Mouse (Mus musculus): ENCODE data around the gene Glyr1. TPM values are rescaled to one million over a fixed set of nuclear protein-coding genes. Genes with fewer than 3 reads are reported as not detected.
A peak's percentile ranks its signal among the peaks of the same experiment; 100 is the strongest.

Glyr1 gene
- 200 and 213 TPM in 2 replicates for polyA plus RNA-seq (2015; fragmentation: Nextera tagmentation; extraction: Ambion mirVana)

DNA sequence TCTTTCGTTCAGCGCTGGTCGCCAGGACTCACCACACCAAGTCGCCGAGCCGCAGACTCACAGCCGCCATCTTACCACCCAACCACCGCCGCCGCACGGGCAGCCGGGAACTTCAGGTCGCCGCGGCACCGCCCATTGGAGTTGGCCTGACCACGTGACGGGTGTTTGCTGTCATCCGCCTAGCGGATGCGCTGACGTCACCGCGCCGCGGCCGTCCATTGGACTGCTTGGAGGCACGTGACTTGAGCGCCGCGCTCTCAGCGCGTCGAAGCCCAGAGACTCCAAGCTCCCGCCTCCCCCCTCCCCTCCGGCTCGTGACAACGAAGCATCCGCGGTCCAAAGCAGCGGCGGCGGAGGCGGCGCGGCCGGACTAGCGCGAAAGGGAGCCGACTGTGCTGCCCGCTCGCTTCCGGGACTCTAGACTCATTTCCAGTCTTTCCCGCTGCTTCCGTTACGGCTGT lies at the start of gene Glyr1, which contains the start of gene Ubn1:
Gene Glyr1, minus strand, starts transcription at position 90 of the 461 bp plus-strand sequence.
Gene Ubn1, plus strand, starts transcription at position 284 of the 461 bp plus-strand sequence.
- Histone ChIP-seq H3K36me3 (ENCODE audit: control insufficient read depth, insufficient read depth) (peaks cover 16% of the 10 kb centered on the region), H3K27me3 (replicated peaks; ENCODE audit: control insufficient read depth, insufficient read depth, low read length) (no peaks in the 10 kb centered on the region), H3K9me3 (ENCODE audit: control insufficient read depth, low read length) (no peaks in the 10 kb centered on the region), H3K4me2 (ENCODE audit: low read length) (peak within 1 kb of the TSS; percentile 85), H3K9ac (replicated peaks; ENCODE audit: low read depth, low read length) (peak within 1 kb of the TSS; percentile 94), H3K4me1 (replicated peaks; ENCODE audit: control insufficient read depth, insufficient read depth, low read length) (peaks cover 26% of the 10 kb centered on the region), H3K27ac (ENCODE audit: low read length) (peak within 1 kb of the TSS; percentile 98), H3K4me3 (replicated peaks; ENCODE audit: low read length) (peak within 1 kb of the TSS; percentile 98)
- peak; percentile 99 for ATAC-seq
- WGBS, result under 1% methylated on average over 56 of the region's 56 CpGs

- Histone ChIP-seq H3K4me2 (ENCODE audit: low read length) (no peak overlapping the region), H3K36me3 (ENCODE audit: control insufficient read depth, insufficient read depth) (no peaks in the 10 kb centered on the region), H3K4me3 (replicated peaks; ENCODE audit: low read length) (no peak overlapping the region), H3K27ac (ENCODE audit: low read length) (no peak overlapping the region), H3K9ac (replicated peaks; ENCODE audit: low read depth, low read length) (no peak overlapping the region), H3K27me3 (replicated peaks; ENCODE audit: control insufficient read depth, insufficient read depth, low read length) (no peaks in the 10 kb centered on the region), H3K4me1 (replicated peaks; ENCODE audit: control insufficient read depth, insufficient read depth, low read length) (no peaks in the 10 kb centered on the region), H3K9me3 (ENCODE audit: control insufficient read depth, low read length) (no peaks in the 10 kb centered on the region)
- 83% methylated on average over 8 of the region's 8 CpGs for WGBS
- ATAC-seq, result no peak
Measured at GRCm38 (mm10) chr16:5096504-5096903, 46.8 kb upstream of the Glyr1 start.

- Histone ChIP-seq H3K27me3 (replicated peaks; ENCODE audit: control insufficient read depth, insufficient read depth, low read length) (no peaks in the 10 kb centered on the region), H3K4me1 (replicated peaks; ENCODE audit: control insufficient read depth, insufficient read depth, low read length) (no peaks in the 10 kb centered on the region), H3K9ac (replicated peaks; ENCODE audit: low read depth, low read length) (no peak overlapping the region), H3K36me3 (ENCODE audit: control insufficient read depth, insufficient read depth) (no peaks in the 10 kb centered on the region), H3K4me3 (replicated peaks; ENCODE audit: low read length) (no peak overlapping the region), H3K4me2 (ENCODE audit: low read length) (no peak overlapping the region), H3K27ac (ENCODE audit: low read length) (no peak overlapping the region), H3K9me3 (ENCODE audit: control insufficient read depth, low read length) (no peaks in the 10 kb centered on the region)
- 91% methylated on average over 5 of the region's 5 CpGs for WGBS
- ATAC-seq, result no peak
Measured at GRCm38 (mm10) chr16:5093285-5093684, 43.6 kb upstream of the Glyr1 start.

GRCm38 (mm10) chr16:5089021-5089420 lies 39.4 kb upstream of the Glyr1 start:
- no peak for ATAC-seq
- Histone ChIP-seq H3K36me3 (ENCODE audit: control insufficient read depth, insufficient read depth) (peaks cover 19% of the 10 kb centered on the region), H3K27me3 (replicated peaks; ENCODE audit: control insufficient read depth, insufficient read depth, low read length) (no peaks in the 10 kb centered on the region), H3K9me3 (ENCODE audit: control insufficient read depth, low read length) (no peaks in the 10 kb centered on the region), H3K27ac (ENCODE audit: low read length) (no peak overlapping the region), H3K4me2 (ENCODE audit: low read length) (no peak overlapping the region), H3K9ac (replicated peaks; ENCODE audit: low read depth, low read length) (no peak overlapping the region), H3K4me1 (replicated peaks; ENCODE audit: control insufficient read depth, insufficient read depth, low read length) (no peaks in the 10 kb centered on the region), H3K4me3 (replicated peaks; ENCODE audit: low read length) (no peak overlapping the region)
- 78% methylated on average over 10 of the region's 10 CpGs for WGBS

DNA sequence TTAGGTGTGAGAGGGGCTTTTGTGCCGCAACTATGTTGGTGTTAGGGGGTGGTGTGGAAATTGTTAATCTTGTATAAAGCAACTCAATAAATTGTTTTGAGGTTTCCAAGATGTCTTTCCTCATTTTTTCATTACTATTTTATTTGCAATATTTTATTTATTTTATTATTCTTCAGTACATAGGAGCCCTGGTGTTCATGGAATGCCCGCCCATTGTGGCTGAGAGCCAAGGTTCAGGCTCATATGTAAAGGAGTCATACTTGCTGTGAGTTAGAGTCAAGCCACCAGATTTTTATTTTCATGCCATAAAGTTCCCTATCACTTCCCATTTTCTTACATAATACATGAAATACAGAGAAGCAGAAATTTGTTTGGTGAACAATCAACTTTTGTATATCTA lies 36.5 kb upstream of the Glyr1 start:
- H3K36me3 ChIP-seq (ENCODE audit: control insufficient read depth, insufficient read depth), result peaks cover 36% of the 10 kb centered on the region
- WGBS, result 94% methylated on average over 2 of the region's 2 CpGs

DNA sequence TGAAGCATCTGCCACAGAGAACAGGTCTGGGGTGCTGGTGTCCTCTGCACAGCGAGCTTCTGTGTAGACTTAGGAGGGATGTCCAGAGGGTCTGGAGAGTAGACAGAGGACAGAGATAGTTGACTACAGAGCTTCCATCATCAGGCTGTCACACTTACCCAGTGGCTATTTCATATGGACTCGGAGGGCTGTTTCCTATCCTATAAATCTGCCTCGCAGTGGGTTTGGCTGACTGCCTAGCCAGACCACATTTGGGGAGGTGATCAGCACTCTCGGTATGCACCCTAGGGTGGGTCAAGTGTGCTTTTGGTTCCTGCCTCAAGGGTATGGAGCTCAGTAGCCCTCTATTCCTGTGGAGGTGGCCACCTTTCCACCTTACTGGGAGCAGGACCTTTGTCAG lies 35.5 kb upstream of the Glyr1 start:
- H3K9ac ChIP-seq (replicated peaks; ENCODE audit: low read depth, low read length), result no peak overlapping the region
- WGBS, result 97% methylated on average over 4 of the region's 4 CpGs
- ATAC-seq, result no peak
- H3K4me2 ChIP-seq (ENCODE audit: low read length), result no peak overlapping the region
- no peaks in the 10 kb centered on the region for H3K4me1 ChIP-seq (replicated peaks; ENCODE audit: control insufficient read depth, insufficient read depth, low read length)
- no peaks in the 10 kb centered on the region for H3K27me3 ChIP-seq (replicated peaks; ENCODE audit: control insufficient read depth, insufficient read depth, low read length)
- H3K36me3 ChIP-seq (ENCODE audit: control insufficient read depth, insufficient read depth), result peaks cover 38% of the 10 kb centered on the region
- H3K27ac ChIP-seq (ENCODE audit: low read length), result no peak overlapping the region
- H3K4me3 ChIP-seq (replicated peaks; ENCODE audit: low read length), result no peak overlapping the region
- no peaks in the 10 kb centered on the region for H3K9me3 ChIP-seq (ENCODE audit: control insufficient read depth, low read length)

More for the DNA sequence above, 36.5 kb upstream of the Glyr1 start:
- Histone ChIP-seq H3K27ac (ENCODE audit: low read length) (no peak overlapping the region), H3K4me3 (replicated peaks; ENCODE audit: low read length) (no peak overlapping the region), H3K27me3 (replicated peaks; ENCODE audit: control insufficient read depth, insufficient read depth, low read length) (no peaks in the 10 kb centered on the region), H3K9me3 (ENCODE audit: control insufficient read depth, low read length) (no peaks in the 10 kb centered on the region), H3K4me2 (ENCODE audit: low read length) (no peak overlapping the region), H3K9ac (replicated peaks; ENCODE audit: low read depth, low read length) (no peak overlapping the region), H3K4me1 (replicated peaks; ENCODE audit: control insufficient read depth, insufficient read depth, low read length) (no peaks in the 10 kb centered on the region)
- ATAC-seq, result no peak

GRCm38 (mm10) chr16:5074341-5074740 lies 24.7 kb upstream of the Glyr1 start:
- H3K4me3 ChIP-seq (replicated peaks; ENCODE audit: low read length), result no peak overlapping the region
- 88% methylated on average over 5 of the region's 5 CpGs for WGBS
- no peaks in the 10 kb centered on the region for H3K27me3 ChIP-seq (replicated peaks; ENCODE audit: control insufficient read depth, insufficient read depth, low read length)
- H3K9ac ChIP-seq (replicated peaks; ENCODE audit: low read depth, low read length), result no peak overlapping the region
- H3K4me2 ChIP-seq (ENCODE audit: low read length), result no peak overlapping the region
- peaks cover 73% of the 10 kb centered on the region for H3K36me3 ChIP-seq (ENCODE audit: control insufficient read depth, insufficient read depth)
- no peak for ATAC-seq
- no peak overlapping the region for H3K27ac ChIP-seq (ENCODE audit: low read length)
- H3K4me1 ChIP-seq (replicated peaks; ENCODE audit: control insufficient read depth, insufficient read depth, low read length), result no peaks in the 10 kb centered on the region
- H3K9me3 ChIP-seq (ENCODE audit: control insufficient read depth, low read length), result no peaks in the 10 kb centered on the region

DNA sequence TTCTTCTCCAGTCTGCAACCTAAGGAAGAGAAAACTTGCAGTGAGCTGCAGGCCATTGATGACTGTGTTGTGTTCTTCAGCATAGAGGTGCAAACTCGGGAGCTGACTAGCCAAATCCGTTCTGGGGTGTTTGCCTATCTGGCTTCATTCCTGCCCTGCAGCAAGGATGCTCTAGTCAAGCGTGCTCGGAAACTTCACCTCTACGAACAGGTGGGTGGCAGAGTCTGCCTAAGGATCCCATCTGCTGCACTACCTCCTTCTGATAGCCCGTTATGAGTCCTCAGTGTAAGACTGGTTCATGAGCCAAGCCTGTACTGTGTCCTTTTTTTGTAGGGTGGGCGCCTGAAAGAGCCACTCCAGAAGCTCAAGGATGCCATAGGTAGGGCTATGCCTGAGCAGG lies 22.3 kb upstream of the Glyr1 start:
- Histone ChIP-seq H3K27me3 (replicated peaks; ENCODE audit: control insufficient read depth, insufficient read depth, low read length) (no peaks in the 10 kb centered on the region), H3K36me3 (ENCODE audit: control insufficient read depth, insufficient read depth) (peaks cover 53% of the 10 kb centered on the region), H3K9ac (replicated peaks; ENCODE audit: low read depth, low read length) (no peak overlapping the region), H3K9me3 (ENCODE audit: control insufficient read depth, low read length) (no peaks in the 10 kb centered on the region), H3K4me2 (ENCODE audit: low read length) (no peak overlapping the region), H3K4me3 (replicated peaks; ENCODE audit: low read length) (no peak overlapping the region), H3K27ac (ENCODE audit: low read length) (no peak overlapping the region), H3K4me1 (replicated peaks; ENCODE audit: control insufficient read depth, insufficient read depth, low read length) (no peaks in the 10 kb centered on the region)
- ATAC-seq, result no peak
- 91% methylated on average over 7 of the region's 7 CpGs for WGBS

GRCm38 (mm10) chr16:5070321-5070720 lies 20.7 kb upstream of the Glyr1 start:
- WGBS, result 82% methylated on average over 3 of the region's 3 CpGs

GRCm38 (mm10) chr16:5063472-5063871 lies 13.8 kb upstream of the Glyr1 start:
- peaks cover 36% of the 10 kb centered on the region for H3K36me3 ChIP-seq (ENCODE audit: control insufficient read depth, insufficient read depth)
- H3K27me3 ChIP-seq (replicated peaks; ENCODE audit: control insufficient read depth, insufficient read depth, low read length), result no peaks in the 10 kb centered on the region
- H3K9ac ChIP-seq (replicated peaks; ENCODE audit: low read depth, low read length), result no peak overlapping the region
- 94% methylated on average over 4 of the region's 4 CpGs for WGBS
- ATAC-seq, result no peak
- no peaks in the 10 kb centered on the region for H3K9me3 ChIP-seq (ENCODE audit: control insufficient read depth, low read length)
- H3K4me2 ChIP-seq (ENCODE audit: low read length), result no peak overlapping the region
- H3K4me3 ChIP-seq (replicated peaks; ENCODE audit: low read length), result no peak overlapping the region
- H3K27ac ChIP-seq (ENCODE audit: low read length), result no peak overlapping the region
- H3K4me1 ChIP-seq (replicated peaks; ENCODE audit: control insufficient read depth, insufficient read depth, low read length), result no peaks in the 10 kb centered on the region

More at GRCm38 (mm10) chr16:5070321-5070720, 20.7 kb upstream of the Glyr1 start:
- Histone ChIP-seq H3K9me3 (ENCODE audit: control insufficient read depth, low read length) (no peaks in the 10 kb centered on the region), H3K36me3 (ENCODE audit: control insufficient read depth, insufficient read depth) (peaks cover 46% of the 10 kb centered on the region), H3K4me2 (ENCODE audit: low read length) (no peak overlapping the region), H3K4me1 (replicated peaks; ENCODE audit: control insufficient read depth, insufficient read depth, low read length) (no peaks in the 10 kb centered on the region), H3K4me3 (replicated peaks; ENCODE audit: low read length) (no peak overlapping the region), H3K9ac (replicated peaks; ENCODE audit: low read depth, low read length) (no peak overlapping the region), H3K27me3 (replicated peaks; ENCODE audit: control insufficient read depth, insufficient read depth, low read length) (no peaks in the 10 kb centered on the region), H3K27ac (ENCODE audit: low read length) (no peak overlapping the region)
- ATAC-seq, result peak; percentile 47; the same call in 1 of the 2 replicates

Measured in forebrain, embryonic 16.5 days (tissue).